ENCODE assay signal across 9 mouse cellular contexts in genomic region chr10:121781159-121781558, GRCm38 (mm10). TPM values are rescaled to one million over a fixed set of nuclear protein-coding genes. Genes with fewer than 3 reads are reported as not detected.
DNase-seq lines count a peak whose midpoint lies in the region; ATAC-seq and TF ChIP-seq lines count a peak whose summit lies in the region.
"Had no signal": no experiment of that assay in that cellular context is flagged by ENCODE, and none has a peak within 500 bp of the region (broad histone marks: within the 10 kb centered on the region; RNA-seq: fewer than 3 reads in every experiment).

No protein-coding gene starts in this region.

- peak; percentile 65 for ATAC-seq in inflammation-experienced regulatory T-cells, adult 6 months
- ATAC-seq in megakaryocyte progenitor cell, adult 5-6 weeks (replicated peaks; ENCODE audit: poor library complexity): peak; percentile 83

- H3K27me3 ChIP-seq in E14TG2a.4 (ENCODE audit: insufficient read depth, low read length): no peaks in the 10 kb centered on the region
- H3K27me3 ChIP-seq: embryonic facial prominence, embryonic 13.5 days had no signal

- H3K4me1 ChIP-seq in E14TG2a.4 (replicated peaks; ENCODE audit: low read depth, low read length): peaks cover 13% of the 10 kb centered on the region

- TF ChIP-seq CTCF in E14TG2a.4 (conservative IDR thresholded peaks at IDR 0.05; ENCODE audit: low read length): no peak

- peaks cover 11% of the 10 kb centered on the region for H3K9me3 ChIP-seq in E14TG2a.4 (ENCODE audit: low read length)
- H3K9me3 ChIP-seq: embryonic facial prominence, embryonic 13.5 days had no signal

- H3K4me3 ChIP-seq in E14TG2a.4 (replicated peaks; ENCODE audit: low read length): 0 out of 2 replicates have a peak overlapping the region, but pooled peaks have one; percentile 13
- H3K4me3 ChIP-seq: embryonic facial prominence, embryonic 13.5 days had no signal

- intact Hi-C loops in heart, postnatal 25 days (cut with DNase I): no loop called here

- peak; percentile 91 for DNase-seq in heart, adult 11 months
- no peak for DNase-seq in heart, postnatal 25 days (ENCODE audit: low spot score)
- no peak for DNase-seq in cerebellum, postnatal 25 days
- no peak for DNase-seq in cerebellum, postnatal 4 days (ENCODE audit: low spot score in 2 of 2)
- no peak for DNase-seq in ovary, postnatal 10 days (ENCODE audit: low spot score)

- H3K36me3 ChIP-seq in E14TG2a.4 (ENCODE audit: insufficient read depth, low read length): no peaks in the 10 kb centered on the region

RNA-seq across cellular contexts. Expression of gene BC048403, which starts 41.4 kb away (rescaled TPM):
- total RNA-seq in heart, postnatal 25 days (2021): 1 to 10 TPM; 1.4 to 1.5 TPM
- 1 to 10 TPM; 2.8 to 4.6 (median 4.5) TPM for polyA plus RNA-seq in inflammation-experienced regulatory T-cells, adult 6 months (2017; shearing (Covaris generic))
- total RNA-seq in megakaryocyte progenitor cell, adult 5-6 weeks (2015): 10.9 and 14.0 TPM in 2 replicates
- total RNA-seq in megakaryocyte progenitor cell, adult 5-6 weeks (2017): 3.7 and 4.3 TPM in 2 replicates
